Mouse (Mus musculus) intestine, embryonic 14.5 days (tissue): ENCODE data around the gene Cers2. TPM values are rescaled to one million over a fixed set of nuclear protein-coding genes. Genes with fewer than 3 reads are reported as not detected.
"Not testable (repeated sequence)": the region's sequence is repeated elsewhere in the genome, so short reads cannot be mapped to it uniquely, and the experiment has no call there.

Experiments used
- ATAC-seq: fragments of 200-750 bp; cut with Nextera tagmentation; replicated peaks from 2 replicates; pipeline ENCODE4 v1.8.0; 2017; ENCODE audit warnings: low read depth, moderate number of reproducible peaks, moderate TSS enrichment, moderate library complexity; ENCODE audit not compliant: low FRiP score, low TSS enrichment
- DNase-seq: peaks from one replicate; pipeline ENCODE4 v3.0.0-alpha.2; 2018; ENCODE audit warnings: low spot score
- H3K27ac ChIP-seq: fragments of 300-500 bp; sonication (generic); 2 replicates; pipeline ENCODE4 v1.5.1; 2014; ENCODE audit warnings: low read depth, mild to moderate bottlenecking, control low read depth
- H3K27me3 ChIP-seq: fragments of 300-500 bp; sonication (generic); replicated peaks from 2 replicates; pipeline ENCODE4 v1.6.1; 2014; ENCODE audit warnings: low read length, control low read depth; ENCODE audit not compliant: control insufficient read depth, insufficient read depth
- H3K36me3 ChIP-seq: fragments of 300-500 bp; sonication (generic); 2 replicates; pipeline ENCODE4 v1.6.1; 2014; ENCODE audit warnings: low read length, control low read depth; ENCODE audit not compliant: control insufficient read depth, insufficient read depth
- H3K4me1 ChIP-seq: fragments of 300-500 bp; sonication (generic); replicated peaks from 2 replicates; pipeline ENCODE4 v1.6.1; 2014; ENCODE audit warnings: low read length, control low read depth, mixed read lengths; ENCODE audit not compliant: control insufficient read depth, insufficient read depth
- H3K4me2 ChIP-seq: fragments of 300-500 bp; sonication (generic); 2 replicates; pipeline ENCODE4 v1.6.1; 2014; ENCODE audit warnings: low read length
- H3K4me3 ChIP-seq: fragments of 300-500 bp; sonication (generic); 2 replicates; pipeline ENCODE4 v1.5.1; 2014; ENCODE audit warnings: low read depth, low read length, control low read depth, mixed read lengths
- H3K9ac ChIP-seq: fragments of 300-500 bp; sonication (generic); 2 replicates; pipeline ENCODE4 v1.6.1; 2014; ENCODE audit warnings: mild to moderate bottlenecking, low read length
- H3K9me3 ChIP-seq: fragments of 300-500 bp; sonication (generic); 2 replicates; pipeline ENCODE4 v1.6.1; 2016; ENCODE audit warnings: low read length, control low read depth; ENCODE audit not compliant: control insufficient read depth
- WGBS: fragments of 180-500 bp; shearing (Covaris S2); extraction: QIAGEN DNeasy Blood & Tissue Kit; methylation state at CpG from one replicate; pipeline ENCODE4 v1.1.7; 2014; 5-methylcytosine and 5-hydroxymethylcytosine counted together
- polyA plus RNA-seq: library from polyadenylated mRNA; unstranded; fragments of >200 nt; fragmentation: Nextera tagmentation; extraction: Ambion mirVana; gene quantifications from 2 replicates; pipeline ENCODE4 v1.2.1, GENCODE M21; 2014

Cers2 gene
- polyA plus RNA-seq, 1 experiment from 2014 or later = 130 TPM

DNA sequence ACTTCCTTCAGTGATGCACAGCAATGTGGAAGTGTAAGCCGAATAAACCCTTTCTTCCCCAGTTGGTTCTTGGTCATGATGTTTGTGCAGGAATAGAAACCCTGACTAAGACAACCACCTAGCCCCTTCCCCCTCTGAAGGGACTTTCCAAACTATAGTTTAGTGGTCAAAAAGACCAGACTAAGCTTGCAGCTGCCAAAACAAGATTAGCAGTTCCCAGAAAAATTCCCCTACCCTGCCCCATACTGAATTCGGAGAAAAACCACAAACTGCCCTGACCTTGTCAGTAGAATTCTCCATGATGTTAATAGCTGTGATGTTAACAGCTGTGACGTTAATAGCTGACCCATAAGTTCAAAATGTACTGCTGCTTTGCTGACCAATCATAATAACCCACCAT lies 45.7 kb downstream of the Cers2 start:
- not testable (repeated sequence) for H3K4me1 ChIP-seq, H3K9me3 ChIP-seq, H3K27ac ChIP-seq, H3K4me3 ChIP-seq, H3K9ac ChIP-seq, H3K36me3 ChIP-seq, H3K4me2 ChIP-seq, DNase-seq, ATAC-seq, H3K27me3 ChIP-seq
- 77% methylated on average over 3 of the region's 3 CpGs for WGBS

DNA sequence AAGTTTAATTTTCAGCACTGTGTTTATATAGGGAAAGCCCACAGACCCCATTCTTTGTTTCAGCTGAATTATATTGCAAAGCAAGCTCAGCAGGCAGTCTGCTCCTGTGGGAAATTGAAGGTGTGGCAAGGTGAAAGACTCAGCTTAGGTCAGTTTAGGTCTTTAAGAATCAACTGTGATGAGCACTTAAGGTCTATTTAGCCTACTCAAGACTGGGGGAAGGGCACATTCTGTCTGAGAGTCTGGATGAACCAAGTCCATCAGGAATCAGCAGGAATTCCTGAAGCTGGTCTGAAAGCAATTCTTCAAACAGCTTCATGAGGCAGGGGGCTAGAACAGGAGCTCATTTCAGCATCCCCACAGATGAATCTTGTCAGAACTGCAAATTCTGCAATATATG lies 55.5 kb downstream of the Cers2 start:
- H3K36me3 ChIP-seq = no peaks in the 10 kb centered on the region
- 0 out of 2 replicates have a peak, but pooled peaks cover 4% of the 10 kb centered on the region for H3K9me3 ChIP-seq
- DNase-seq (no peak), ATAC-seq (no peak)
- H3K27me3 ChIP-seq = no peaks in the 10 kb centered on the region
- no peak overlapping the region for H3K9ac ChIP-seq
- no peaks in the 10 kb centered on the region for H3K4me1 ChIP-seq
- no peak overlapping the region for H3K4me3 ChIP-seq
- no peak overlapping the region for H3K4me2 ChIP-seq
- H3K27ac ChIP-seq = no peak overlapping the region

Other genes starting within 250 kb of the Cers2 start
- gene Pip5k1a, start 207.9 kb upstream of the Cers2 start, polyA plus RNA-seq = 12.5 and 16.0 TPM in 2 replicates
- 143 and 149 TPM in 2 replicates for gene Vps72, start 203.8 kb upstream of the Cers2 start, polyA plus RNA-seq
- 0.91 and 1.7 TPM in 2 replicates for gene Tmod4, start 190.3 kb upstream of the Cers2 start, polyA plus RNA-seq
- gene Scnm1, start 180.8 kb upstream of the Cers2 start, polyA plus RNA-seq = 70.3 and 72.9 TPM in 2 replicates
- gene Lysmd1, start 180.7 kb upstream of the Cers2 start, polyA plus RNA-seq = 8.0 and 10.1 TPM in 2 replicates
- gene Tnfaip8l2, start 172.4 kb upstream of the Cers2 start, polyA plus RNA-seq = 3.2 TPM in 2 replicates
- gene Sema6c, start 154.3 kb upstream of the Cers2 start, polyA plus RNA-seq = 4.8 and 5.3 TPM in 2 replicates
- 10.8 and 10.9 TPM in 2 replicates for gene Gabpb2, start 96.9 kb upstream of the Cers2 start, polyA plus RNA-seq
- gene Cdc42se1, start 86.1 kb upstream of the Cers2 start, polyA plus RNA-seq = 92.6 and 98.7 TPM in 2 replicates
- 38.5 and 38.9 TPM in 2 replicates for gene Mllt11, start 82.6 kb upstream of the Cers2 start, polyA plus RNA-seq
- 0.26 and 0.40 TPM in 2 replicates for gene Gm128, start 73.2 kb upstream of the Cers2 start, polyA plus RNA-seq
- gene Bnipl, start 63.6 kb upstream of the Cers2 start, polyA plus RNA-seq = 1.0 and 1.7 TPM in 2 replicates
- 38.5 and 39.8 TPM in 2 replicates for gene Mindy1, start 33.4 kb upstream of the Cers2 start, polyA plus RNA-seq
- 16.5 and 20.6 TPM in 2 replicates for gene Prune1, start 32.7 kb upstream of the Cers2 start, polyA plus RNA-seq
- 1.5 and 1.6 TPM in 2 replicates for gene Anxa9, start 7.6 kb upstream of the Cers2 start, polyA plus RNA-seq
- gene Setdb1, start 42.4 kb downstream of the Cers2 start, polyA plus RNA-seq = 45.2 and 51.3 TPM in 2 replicates
- gene 4930558C23Rik, start 88.0 kb downstream of the Cers2 start, polyA plus RNA-seq = not detected in 2 replicates
- gene Arnt, start 119.6 kb downstream of the Cers2 start, polyA plus RNA-seq = 31.0 and 37.1 TPM in 2 replicates
- 8.1 and 9.3 TPM in 2 replicates for gene Ctsk, start 184.5 kb downstream of the Cers2 start, polyA plus RNA-seq
- gene Ctss, start 212.0 kb downstream of the Cers2 start, polyA plus RNA-seq = 22.4 and 26.6 TPM in 2 replicates
- gene Hormad1, start 244.9 kb downstream of the Cers2 start, polyA plus RNA-seq = 0.12 TPM in 1 of 2 replicates, not detected in the other